Mouse (Mus musculus) CH12.LX (cell line): ENCODE results near the gene Timp2. TPM values are rescaled to one million over a fixed set of nuclear protein-coding genes. Genes with fewer than 3 reads are reported as not detected.

Experiments
- DNase-seq: peaks from one replicate; pipeline ENCODE4 v3.0.0-alpha.2; 2013; ENCODE audit errors: extremely low read depth
- H3K27ac ChIP-seq: 2 replicates; pipeline ENCODE4 v1.5.1; 2012; ENCODE audit warnings: low read depth, mild to moderate bottlenecking, control low read depth, moderate library complexity; ENCODE audit not compliant: insufficient read depth
- H3K27me3 ChIP-seq: replicated peaks from 2 replicates; pipeline ENCODE3; 2012; ENCODE audit warnings: inconsistent platforms
- H3K36me3 ChIP-seq, 2 experiments: replicated peaks in 1 of 2; 2 replicates each; pipeline versions ENCODE3 to v1.6.1; 2012; ENCODE audit warnings: inconsistent platforms in 1 of 2, low read length in 1 of 2, mild to moderate bottlenecking in 1 of 2, mixed read lengths in 1 of 2, moderate library complexity in 1 of 2; ENCODE audit not compliant: control insufficient read depth in 1 of 2, insufficient read depth in 1 of 2
- H3K4me1 ChIP-seq, 2 experiments: 2 replicates each; pipeline ENCODE4 v1.6.1; 2012; ENCODE audit warnings: inconsistent platforms in 1 of 2, moderate library complexity in 1 of 2; ENCODE audit not compliant: insufficient read depth in 2 of 2, control insufficient read depth in 1 of 2
- H3K4me2 ChIP-seq: 2 replicates; pipeline ENCODE4 v1.6.1; 2012; ENCODE audit warnings: low read depth, mild to moderate bottlenecking, control low read depth; ENCODE audit not compliant: poor library complexity, insufficient read depth, severe bottlenecking
- H3K4me3 ChIP-seq, 3 experiments: fragments of 150-350 bp in 1 of 3; sonication (generic) in 1 of 3; replicated peaks in 1 of 3; 2 replicates each; pipeline versions ENCODE3 to v1.5.1; 2011 to 2012; ENCODE audit warnings: low read depth in 2 of 3, low read length in 2 of 3, mild to moderate bottlenecking in 2 of 3, moderate library complexity in 2 of 3, control low read depth in 1 of 3, improper control_type of control experiment in 1 of 3, inconsistent platforms in 1 of 3, mixed read lengths in 1 of 3; ENCODE audit not compliant: poor library complexity in 1 of 3
- H3K79me2 ChIP-seq: replicated peaks from 2 replicates; pipeline ENCODE4 v1.6.1; 2012; ENCODE audit warnings: mild to moderate bottlenecking, moderate library complexity; ENCODE audit not compliant: control insufficient read depth, poor library complexity, insufficient read depth, severe bottlenecking; ENCODE audit errors: extremely low read depth
- H3K9ac ChIP-seq: 2 replicates; pipeline ENCODE4 v1.6.1; 2012; ENCODE audit warnings: low read depth, mild to moderate bottlenecking, control low read depth, moderate library complexity; ENCODE audit not compliant: insufficient read depth
- H3K9me3 ChIP-seq: replicated peaks from 2 replicates; pipeline ENCODE3; 2012; ENCODE audit warnings: low read length, inconsistent platforms, mixed read lengths
- BHLHE40 ChIP-seq: IDR thresholded peaks from 2 replicates; pipeline ENCODE4 v1.6.1; 2011; ENCODE audit warnings: mild to moderate bottlenecking, low read depth, low read length, improper control_type of control experiment
- CHD1 ChIP-seq: IDR thresholded peaks from 2 replicates; pipeline ENCODE4 v1.6.1; 2012; ENCODE audit warnings: low read depth, low read length, improper control_type of control experiment, inconsistent platforms
- CHD2 ChIP-seq: IDR thresholded peaks from 2 replicates; pipeline ENCODE4 v1.6.1; 2011; ENCODE audit warnings: low read length, improper control_type of control experiment
- CTCF ChIP-seq, 2 experiments: IDR thresholded peaks in 1 of 2; conservative IDR thresholded peaks in 1 of 2; 2 replicates each; pipeline ENCODE4 v1.5.1; 2011 to 2012; ENCODE audit warnings: low read depth in 2 of 2, low read length in 2 of 2, improper control_type of control experiment in 1 of 2, inconsistent platforms in 1 of 2, mild to moderate bottlenecking in 1 of 2, moderate library complexity in 1 of 2
- E2F4 ChIP-seq: IDR thresholded peaks from 2 replicates; pipeline ENCODE4 v1.6.1; 2011; ENCODE audit warnings: low read depth, low read length, improper control_type of control experiment; ENCODE audit not compliant: insufficient replicate concordance
- ELF1 ChIP-seq: IDR thresholded peaks from 2 replicates; pipeline ENCODE4 v1.6.1; 2014; ENCODE audit warnings: low read depth, mild to moderate bottlenecking, inconsistent platforms, low read length, improper control_type of control experiment
- EP300 ChIP-seq: IDR thresholded peaks from 2 replicates; pipeline ENCODE4 v1.6.1; 2011; ENCODE audit warnings: low read length, improper control_type of control experiment
- ETS1 ChIP-seq: conservative IDR thresholded peaks from 2 replicates; pipeline ENCODE4 v1.6.1; 2012; ENCODE audit warnings: low read depth, mild to moderate bottlenecking, inconsistent platforms, low read length, improper control_type of control experiment, moderate library complexity
- GABPA ChIP-seq: IDR thresholded peaks from 2 replicates; pipeline ENCODE4 v1.6.1; 2012; ENCODE audit warnings: low read depth, low read length, improper control_type of control experiment, inconsistent platforms; ENCODE audit not compliant: insufficient replicate concordance
- HCFC1 ChIP-seq: IDR thresholded peaks from 2 replicates; pipeline ENCODE4 v1.6.1; 2012; ENCODE audit warnings: low read depth, mild to moderate bottlenecking, inconsistent platforms, low read length, improper control_type of control experiment
- IRF4 ChIP-seq: IDR thresholded peaks from 2 replicates; pipeline ENCODE4 v1.6.1; 2014; ENCODE audit warnings: low read depth, mild to moderate bottlenecking, inconsistent platforms, low read length, improper control_type of control experiment
- JUN ChIP-seq: IDR thresholded peaks from 2 replicates; pipeline ENCODE4 v1.6.1; 2011; ENCODE audit warnings: low read depth, mild to moderate bottlenecking, low read length, improper control_type of control experiment, moderate library complexity; ENCODE audit not compliant: insufficient read depth
- JUND ChIP-seq: conservative IDR thresholded peaks from 2 replicates; pipeline ENCODE4 v1.6.1; 2011; ENCODE audit warnings: low read depth, low read length, improper control_type of control experiment
- KAT2A ChIP-seq: IDR thresholded peaks from 2 replicates; pipeline ENCODE4 v1.6.1; 2012; ENCODE audit warnings: low read length, improper control_type of control experiment, inconsistent platforms; ENCODE audit not compliant: insufficient replicate concordance
- MAFK ChIP-seq: IDR thresholded peaks from 2 replicates; pipeline ENCODE4 v1.6.1; 2011; ENCODE audit warnings: low read length, improper control_type of control experiment; ENCODE audit not compliant: insufficient replicate concordance
- MAX ChIP-seq: IDR thresholded peaks from 2 replicates; pipeline ENCODE4 v1.6.1; 2011; ENCODE audit warnings: low read length, improper control_type of control experiment
- MAZ ChIP-seq: IDR thresholded peaks from 2 replicates; pipeline ENCODE4 v1.6.1; 2012; ENCODE audit warnings: low read depth, mild to moderate bottlenecking, inconsistent platforms, low read length, improper control_type of control experiment, moderate library complexity
- MEF2A ChIP-seq: IDR thresholded peaks from 2 replicates; pipeline ENCODE4 v1.6.1; 2014; ENCODE audit warnings: low read depth, mild to moderate bottlenecking, inconsistent platforms, low read length, improper control_type of control experiment, borderline replicate concordance
- MXI1 ChIP-seq: IDR thresholded peaks from 2 replicates; pipeline ENCODE4 v1.6.1; 2011; ENCODE audit warnings: mild to moderate bottlenecking, low read depth, low read length, improper control_type of control experiment
- MYC ChIP-seq: IDR thresholded peaks from 2 replicates; pipeline ENCODE4 v1.6.1; 2011; ENCODE audit warnings: low read depth, mild to moderate bottlenecking, improper control_type of control experiment, low read length
- NELFE ChIP-seq: IDR thresholded peaks from 2 replicates; pipeline ENCODE4 v1.6.1; 2011; ENCODE audit warnings: low read depth, low read length, improper control_type of control experiment
- NRF1 ChIP-seq: IDR thresholded peaks from 2 replicates; pipeline ENCODE4 v1.6.1; 2014; ENCODE audit warnings: low read depth, mild to moderate bottlenecking, inconsistent platforms, low read length, improper control_type of control experiment, moderate library complexity
- PAX5 ChIP-seq: IDR thresholded peaks from 2 replicates; pipeline ENCODE4 v1.6.1; 2012; ENCODE audit warnings: low read length, inconsistent platforms, mixed read lengths
- POLR2AphosphoS2 ChIP-seq: IDR thresholded peaks from 2 replicates; pipeline ENCODE4 v1.6.1; 2011; ENCODE audit warnings: low read depth, low read length, improper control_type of control experiment
- RAD21 ChIP-seq: IDR thresholded peaks from 2 replicates; pipeline ENCODE4 v1.6.1; 2011; ENCODE audit warnings: low read depth, mild to moderate bottlenecking, low read length, improper control_type of control experiment, moderate library complexity
- RCOR1 ChIP-seq: conservative IDR thresholded peaks from 2 replicates; pipeline ENCODE4 v1.6.1; 2012; ENCODE audit warnings: low read depth, mild to moderate bottlenecking, inconsistent platforms, low read length, improper control_type of control experiment
- SIN3A ChIP-seq: IDR thresholded peaks from 2 replicates; pipeline ENCODE4 v1.6.1; 2012; ENCODE audit warnings: low read length, improper control_type of control experiment, inconsistent platforms
- SMC3 ChIP-seq: IDR thresholded peaks from 2 replicates; pipeline ENCODE4 v1.6.1; 2011; ENCODE audit warnings: low read depth, low read length, improper control_type of control experiment
- TBP ChIP-seq: conservative IDR thresholded peaks from 2 replicates; pipeline ENCODE4 v1.6.1; 2011; ENCODE audit warnings: low read depth, low read length, improper control_type of control experiment
- TCF12 ChIP-seq: IDR thresholded peaks from 2 replicates; pipeline ENCODE4 v1.6.1; 2014; ENCODE audit warnings: low read depth, mild to moderate bottlenecking, inconsistent platforms, low read length, improper control_type of control experiment
- UBTF ChIP-seq: IDR thresholded peaks from 2 replicates; pipeline ENCODE4 v1.6.1; 2012; ENCODE audit warnings: low read depth, mild to moderate bottlenecking, inconsistent platforms, low read length, improper control_type of control experiment, moderate library complexity
- USF1 ChIP-seq: IDR thresholded peaks from 2 replicates; pipeline ENCODE4 v1.6.1; 2014; ENCODE audit warnings: low read depth, mild to moderate bottlenecking, inconsistent platforms, low read length, improper control_type of control experiment
- USF2 ChIP-seq: conservative IDR thresholded peaks from 2 replicates; pipeline ENCODE4 v1.6.1; 2011; ENCODE audit warnings: low read depth, low read length, improper control_type of control experiment
- ZC3H11A ChIP-seq: IDR thresholded peaks from 2 replicates; pipeline ENCODE4 v1.6.1; 2012; ENCODE audit warnings: low read depth, mild to moderate bottlenecking, inconsistent platforms, low read length, improper control_type of control experiment
- ZKSCAN1 ChIP-seq: IDR thresholded peaks from 2 replicates; pipeline ENCODE4 v1.6.1; 2012; ENCODE audit warnings: low read depth, inconsistent platforms, low read length, improper control_type of control experiment, borderline replicate concordance
- ZMIZ1 ChIP-seq: IDR thresholded peaks from 2 replicates; pipeline ENCODE4 v1.6.1; 2012; ENCODE audit warnings: low read depth, mild to moderate bottlenecking, inconsistent platforms, low read length, improper control_type of control experiment
- ZNF384 ChIP-seq: IDR thresholded peaks from 2 replicates; pipeline ENCODE4 v1.6.1; 2012; ENCODE audit warnings: low read depth, low read length, improper control_type of control experiment, inconsistent platforms
- dilution Hi-C: fragments of 300-500 bp; cut with MboI; formaldehyde crosslinking; loops from 2 replicates; pipeline ENCODE4 v1.14.3; 2020; ENCODE audit warnings: low sequenced_read_pairs; ENCODE audit not compliant: extremely low pct_unique_long_range_greater_than_20kb, extremely low pct_ligation_motif_present
- in situ Hi-C: fragments of 300-500 bp; cut with MboI; formaldehyde crosslinking; loops from 3 replicates; pipeline ENCODE4 v1.14.3; 2019; ENCODE audit warnings: low sequenced_read_pairs, low pct_ligation_motif_present, low pct_unique_long_range_greater_than_20kb, mixed read lengths
- polyA plus RNA-seq: library from polyadenylated mRNA; unstranded; fragments of >175 nt; gene quantifications from 2 replicates; pipeline ENCODE4 v1.2.1, GENCODE M21; 2012; ENCODE audit warnings: low read depth; ENCODE audit not compliant: insufficient read length
- total RNA-seq, 2 experiments: library from RNA; depleted of rRNA; stranded (reverse); fragments of 300-350 nt in 1 of 2; fragments of >200 nt in 1 of 2; gene quantifications; 2 replicates each; pipeline ENCODE4 v1.2.3; 2012 to 2014

Gene Timp2
- total and polyA plus RNA-seq, 3 experiments, result 0.34 TPM; not detected in 2

DNA sequence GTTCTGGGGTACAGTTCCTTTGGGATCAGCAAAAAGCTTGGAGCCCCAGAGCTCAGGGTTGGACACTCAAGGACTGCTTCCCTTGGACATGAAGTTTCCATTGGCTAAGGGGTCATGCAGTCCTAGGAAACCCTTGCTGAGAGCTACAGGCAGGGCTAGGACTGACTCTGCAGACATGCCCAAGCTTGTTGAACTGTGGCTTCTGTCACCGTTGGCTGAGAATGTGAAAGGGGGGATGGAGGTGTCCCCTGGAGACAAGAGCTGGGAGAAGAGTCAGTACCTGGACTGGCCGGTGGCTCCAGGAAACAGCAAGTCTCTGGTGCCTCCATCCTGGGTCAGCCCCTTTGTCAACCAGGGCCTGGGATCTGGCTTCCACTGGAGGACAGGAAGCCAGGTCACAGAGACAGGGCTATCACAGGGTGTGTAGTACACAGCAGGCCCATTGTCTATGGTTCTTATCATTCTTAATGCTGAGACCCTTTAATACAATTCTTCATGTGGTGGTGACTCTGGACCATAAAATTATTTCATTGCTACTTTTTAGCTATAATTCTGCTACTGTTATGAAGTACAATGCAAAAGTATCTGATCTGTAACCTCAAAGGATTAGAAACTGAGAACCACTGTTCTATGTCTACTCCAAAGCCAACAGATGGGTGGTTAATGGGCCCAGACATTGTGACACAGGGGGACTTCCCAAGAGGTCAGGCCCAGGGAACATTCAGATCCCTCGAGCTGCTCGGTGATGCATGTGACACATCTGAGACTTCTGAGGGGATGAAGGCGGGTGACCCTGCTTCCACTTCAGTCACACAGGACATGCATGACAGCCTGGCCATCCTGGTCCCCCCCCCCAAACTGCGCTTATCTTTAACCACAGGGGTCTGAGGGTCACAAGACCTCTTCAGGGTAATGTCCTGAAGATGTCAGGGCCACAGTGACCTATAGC lies 48.7 kb upstream of the Timp2 start:
- no peaks in the 10 kb centered on the region for H3K9me3 ChIP-seq
- H3K79me2 ChIP-seq, result no peaks in the 10 kb centered on the region
- no peaks in the 10 kb centered on the region for H3K27me3 ChIP-seq
- dilution Hi-C loops (no loop called here), in situ Hi-C loops (no loop called here)
- peak overlapping the region; percentile 96 for H3K27ac ChIP-seq
- H3K9ac ChIP-seq, result peak overlapping the region; percentile 39
- H3K4me3 ChIP-seq, result peak overlapping the region in 1 of 3 experiments; percentile 7
- peak overlapping the region; percentile 49 for H3K4me2 ChIP-seq
- H3K36me3 ChIP-seq, result peaks cover 26 to 50% of the 10 kb centered on the region in 2 experiments
- H3K4me1 ChIP-seq, result peaks cover 36 to 64% of the 10 kb centered on the region in 2 experiments
- peak; percentile 96 for DNase-seq
- 0 out of 2 replicates have a peak, but pooled peaks have one; percentile 66 for TF ChIP-seq KAT2A
- TF ChIP-seq POLR2AphosphoS2, result 0 out of 2 replicates have a peak, but pooled peaks have one; percentile 56
- peak; percentile 95 for TF ChIP-seq IRF4
- TF ChIP-seq RCOR1, result peak; percentile 92
- no peak for TF ChIP-seq GABPA
- peak; percentile 89 for TF ChIP-seq MEF2A
- TF ChIP-seq JUN, result peak; percentile 7; the same call in 1 of the 2 replicates
- TF ChIP-seq MAZ, result peak; percentile 94
- peak; percentile 91 for TF ChIP-seq EP300
- no peak for TF ChIP-seq ZKSCAN1
- no peak for TF ChIP-seq ZNF384
- TF ChIP-seq USF1, result no peak
- no peak for TF ChIP-seq E2F4
- peak; percentile 64 for TF ChIP-seq ELF1
- TF ChIP-seq MXI1, result peak; percentile 81
- no peak for TF ChIP-seq PAX5
- TF ChIP-seq NRF1, result peak; percentile 51; the same call in 1 of the 2 replicates
- TF ChIP-seq HCFC1, result peak; percentile 30
- TF ChIP-seq BHLHE40, result peak; percentile 96
- peak; percentile 80 for TF ChIP-seq TCF12
- peak; percentile 56 for TF ChIP-seq MAX
- peak; percentile 74; the same call in 1 of the 2 replicates for TF ChIP-seq UBTF
- TF ChIP-seq ZC3H11A, result no peak
- TF ChIP-seq CHD2, result peak; percentile 93
- peak; percentile 100 for TF ChIP-seq CHD1
- TF ChIP-seq SMC3, result no peak; the same call in 1 of the 2 replicates
- TF ChIP-seq USF2, result peak; percentile 49
- peak; percentile 57; the same call in 1 of the 2 replicates for TF ChIP-seq TBP
- TF ChIP-seq SIN3A, result peak; percentile 57
- TF ChIP-seq ZMIZ1, result 0 out of 2 replicates have a peak, but pooled peaks have one; percentile 38
- TF ChIP-seq JUND, result no peak; the same call in 1 of the 2 replicates
- peak; percentile 80 for TF ChIP-seq MYC
- TF ChIP-seq CTCF (conservative IDR thresholded peaks at IDR 0.05 in 1 of 2, IDR thresholded peaks at IDR 0.05 in 1 of 2; ENCODE audit: low read depth in 2 of 2, low read length in 2 of 2), result no peak
- TF ChIP-seq MAFK, result peak; percentile 66; the same call in 1 of the 2 replicates
- TF ChIP-seq NELFE, result no peak; the same call in 1 of the 2 replicates
- peak; percentile 93 for TF ChIP-seq ETS1
- TF ChIP-seq RAD21, result no peak
